ENCODE assay signal across 9 mouse cellular contexts in the genomic region with DNA sequence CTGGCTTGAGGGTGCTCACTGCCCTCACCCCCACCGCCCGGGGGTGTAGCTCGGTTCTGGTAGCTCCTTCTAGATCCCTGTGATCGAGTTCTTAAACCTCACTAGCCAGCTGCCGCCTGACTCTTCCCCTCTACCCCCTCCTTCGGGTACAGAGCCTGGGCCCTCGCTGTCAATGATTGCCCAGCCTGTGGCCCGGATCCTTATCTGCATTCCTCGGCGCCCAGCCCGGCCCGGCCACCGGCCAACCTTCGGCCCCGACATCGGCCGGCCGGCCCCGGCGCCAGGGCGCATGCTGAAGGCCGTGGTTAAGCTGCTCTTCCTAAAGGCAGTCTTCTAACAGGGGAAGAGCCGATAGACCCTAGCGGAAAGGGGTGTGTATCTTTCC. TPM values are rescaled to one million over a fixed set of nuclear protein-coding genes. Genes with fewer than 3 reads are reported as not detected.
DNase-seq lines count a peak whose midpoint lies in the region; ATAC-seq and TF ChIP-seq lines count a peak whose summit lies in the region.
"Had no signal": no experiment of that assay in that cellular context is flagged by ENCODE, and none has a peak within 500 bp of the region (broad histone marks: within the 10 kb centered on the region; RNA-seq: fewer than 3 reads in every experiment).

No protein-coding gene starts in this region.

- peak; percentile 28 for DNase-seq in limb, embryonic 11.5 days (ENCODE audit: low spot score)
- no peak for DNase-seq in limb, embryonic 10.5 days (ENCODE audit: low spot score)
- no peak for DNase-seq in heart, postnatal 0 days (ENCODE audit: low spot score)
- DNase-seq in kidney, postnatal 36 days: peak; percentile 93 to 95
- no peak for DNase-seq in midbrain, postnatal 0 days (ENCODE audit: low spot score)
- no peak for DNase-seq in thymus, postnatal 25 days
- DNase-seq in spleen, postnatal 4 days (ENCODE audit: low spot score in 2 of 2): no peak

- ATAC-seq in limb, embryonic 11.5 days (ENCODE audit: insufficient number of reproducible peaks, low FRiP score, low TSS enrichment, low read depth): no peak
- ATAC-seq in heart, postnatal 0 days (ENCODE audit: insufficient read depth, low read depth): peak; percentile 40
- no peak for ATAC-seq in midbrain, postnatal 0 days (ENCODE audit: low FRiP score)
- no peak for ATAC-seq in megakaryocyte progenitor cell, adult 5-6 weeks (replicated peaks; ENCODE audit: poor library complexity)

- no peak overlapping the region for H3K9ac ChIP-seq in limb, embryonic 11.5 days (ENCODE audit: low read length)
- H3K9ac ChIP-seq in heart, postnatal 0 days (replicated peaks; ENCODE audit: low read depth, low read length): no peak overlapping the region
- H3K9ac ChIP-seq in midbrain, postnatal 0 days (replicated peaks; ENCODE audit: low read length, poor library complexity, severe bottlenecking): no peak overlapping the region

- no peak overlapping the region for H3K4me3 ChIP-seq in limb, embryonic 11.5 days (ENCODE audit: low read depth, low read length)
- H3K4me3 ChIP-seq in limb, embryonic 10.5 days: no peak overlapping the region
- H3K4me3 ChIP-seq in heart, postnatal 0 days (ENCODE audit: low read depth, low read length): peak overlapping the region; percentile 42
- H3K4me3 ChIP-seq in midbrain, postnatal 0 days (ENCODE audit: low read depth, low read length): no peak overlapping the region

- H3K27me3 ChIP-seq in limb, embryonic 11.5 days (ENCODE audit: control insufficient read depth, insufficient read depth, low read length): peaks cover 83% of the 10 kb centered on the region
- H3K27me3 ChIP-seq in limb, embryonic 10.5 days (ENCODE audit: low read depth, poor library complexity, severe bottlenecking): peaks cover 99% of the 10 kb centered on the region
- peaks cover 97% of the 10 kb centered on the region for H3K27me3 ChIP-seq in heart, postnatal 0 days (ENCODE audit: control insufficient read depth, insufficient read depth, low read length)
- H3K27me3 ChIP-seq in midbrain, postnatal 0 days (ENCODE audit: insufficient read depth, low read length): peaks cover 78% of the 10 kb centered on the region

- no peak overlapping the region for H3K4me2 ChIP-seq in limb, embryonic 11.5 days (ENCODE audit: low read depth, severe bottlenecking)
- H3K4me2 ChIP-seq in heart, postnatal 0 days (ENCODE audit: low read depth, low read length): peak overlapping the region; percentile 7
- H3K4me2 ChIP-seq in midbrain, postnatal 0 days (ENCODE audit: low read depth, low read length, poor library complexity, severe bottlenecking): peak overlapping the region; percentile 51; the same call in 1 of the 2 replicates

- no peak overlapping the region for H3K27ac ChIP-seq in limb, embryonic 11.5 days (replicated peaks; ENCODE audit: low read depth, low read length)
- H3K27ac ChIP-seq in limb, embryonic 10.5 days: no peak overlapping the region
- H3K27ac ChIP-seq in heart, postnatal 0 days (ENCODE audit: low read depth): no peak overlapping the region
- H3K27ac ChIP-seq in midbrain, postnatal 0 days (ENCODE audit: low read depth, low read length): no peak overlapping the region

- no peak for TF ChIP-seq CTCF in heart, postnatal 0 days (IDR thresholded peaks at IDR 0.05; ENCODE audit: low read depth)
- no peak for TF ChIP-seq CTCF in midbrain, postnatal 0 days (IDR thresholded peaks at IDR 0.05)

- TF ChIP-seq EP300 in heart, postnatal 0 days (IDR thresholded peaks at IDR 0.05; ENCODE audit: low read depth): no peak

- peaks cover 9% of the 10 kb centered on the region for H3K4me1 ChIP-seq in limb, embryonic 11.5 days (ENCODE audit: control insufficient read depth, insufficient read depth, low read length)
- H3K4me1 ChIP-seq in limb, embryonic 10.5 days: peaks cover 38% of the 10 kb centered on the region
- H3K4me1 ChIP-seq in heart, postnatal 0 days (ENCODE audit: control insufficient read depth, insufficient read depth): 0 out of 2 replicates have a peak, but pooled peaks cover 5% of the 10 kb centered on the region
- H3K4me1 ChIP-seq in midbrain, postnatal 0 days (ENCODE audit: insufficient read depth, low read length): peaks cover 19% of the 10 kb centered on the region; the same call in 1 of the 2 replicates

- H3K36me3 ChIP-seq in limb, embryonic 11.5 days (ENCODE audit: control insufficient read depth, insufficient read depth, low read length): no peaks in the 10 kb centered on the region
- no peaks in the 10 kb centered on the region for H3K36me3 ChIP-seq in limb, embryonic 10.5 days
- no peaks in the 10 kb centered on the region for H3K36me3 ChIP-seq in heart, postnatal 0 days (replicated peaks; ENCODE audit: control insufficient read depth, insufficient read depth, low read length)
- H3K36me3 ChIP-seq in midbrain, postnatal 0 days (ENCODE audit: insufficient read depth, low read length): no peaks in the 10 kb centered on the region

- no peaks in the 10 kb centered on the region; the same call in 1 of the 2 replicates for H3K9me3 ChIP-seq in limb, embryonic 11.5 days (ENCODE audit: control insufficient read depth, low read length)
- no peaks in the 10 kb centered on the region for H3K9me3 ChIP-seq in limb, embryonic 10.5 days (replicated peaks)
- no peaks in the 10 kb centered on the region for H3K9me3 ChIP-seq in heart, postnatal 0 days (replicated peaks; ENCODE audit: control insufficient read depth, low read length)
- no peaks in the 10 kb centered on the region for H3K9me3 ChIP-seq in midbrain, postnatal 0 days (ENCODE audit: low read length)

- 2% methylated on average over 24 of the region's 24 CpGs for WGBS in limb, embryonic 11.5 days
- 5% methylated on average over 24 of the region's 24 CpGs for WGBS in limb, embryonic 10.5 days
- 2% methylated on average over 24 of the region's 24 CpGs for WGBS in heart, postnatal 0 days
- WGBS in midbrain, postnatal 0 days: 5% methylated on average over 24 of the region's 24 CpGs

RNA-seq across cellular contexts. Expression of gene Ihh, which starts 1.8 kb away (rescaled TPM):
- 0.27 and 0.61 TPM in 2 replicates for polyA plus RNA-seq in limb, embryonic 11.5 days (2014; fragmentation: Nextera tagmentation; extraction: Ambion mirVana)
- polyA plus RNA-seq in limb, embryonic 10.5 days (2016; fragmentation: Nextera tagmentation; extraction: Ambion mirVana): 0.08 and 0.11 TPM in 2 replicates
- 0.35 TPM in 1 of 2 replicates, not detected in the other for total RNA-seq in heart, postnatal 0 days (2014; rRNA removed; ENCODE audit: low replicate concordance)
- polyA plus RNA-seq in heart, postnatal 0 days (2015; fragmentation: Nextera tagmentation; extraction: Ambion mirVana): 0.05 TPM in 2 replicates
- total RNA-seq in midbrain, postnatal 0 days (2014; rRNA removed): 0.16 and 1.2 TPM in 2 replicates
- 0.21 TPM in 2 replicates for polyA plus RNA-seq in midbrain, postnatal 0 days (2015; fragmentation: Nextera tagmentation; extraction: Ambion mirVana)
- 0.07 TPM in 1 of 2 replicates, not detected in the other for total RNA-seq in megakaryocyte progenitor cell, adult 5-6 weeks (2015)
- total RNA-seq in megakaryocyte progenitor cell, adult 5-6 weeks (2017): not detected in 2 replicates

RNA-seq across cellular contexts. Expression of gene Cfap65, which starts 14.3 kb away (rescaled TPM):
- polyA plus RNA-seq in limb, embryonic 11.5 days (2014; fragmentation: Nextera tagmentation; extraction: Ambion mirVana): not detected in 2 replicates
- not detected in 2 replicates for polyA plus RNA-seq in limb, embryonic 10.5 days (2016; fragmentation: Nextera tagmentation; extraction: Ambion mirVana)
- total RNA-seq in heart, postnatal 0 days (2014; rRNA removed; ENCODE audit: low replicate concordance): 0.04 TPM in 1 of 2 replicates, not detected in the other
- 0.05 TPM in 1 of 2 replicates, not detected in the other for polyA plus RNA-seq in heart, postnatal 0 days (2015; fragmentation: Nextera tagmentation; extraction: Ambion mirVana)
- total RNA-seq in midbrain, postnatal 0 days (2014; rRNA removed): 4.0 and 4.1 TPM in 2 replicates
- 0.94 and 1.5 TPM in 2 replicates for polyA plus RNA-seq in midbrain, postnatal 0 days (2015; fragmentation: Nextera tagmentation; extraction: Ambion mirVana)
- not detected in 2 replicates for total RNA-seq in megakaryocyte progenitor cell, adult 5-6 weeks (2015)
- not detected in 2 replicates for total RNA-seq in megakaryocyte progenitor cell, adult 5-6 weeks (2017)
- total RNA-seq: MEL had no signal

RNA-seq across cellular contexts. Expression of gene Cryba2, which starts 56.7 kb away (rescaled TPM):
- polyA plus RNA-seq in limb, embryonic 11.5 days (2014; fragmentation: Nextera tagmentation; extraction: Ambion mirVana): not detected in 2 replicates
- polyA plus RNA-seq in limb, embryonic 10.5 days (2016; fragmentation: Nextera tagmentation; extraction: Ambion mirVana): not detected in 2 replicates
- total RNA-seq in heart, postnatal 0 days (2014; rRNA removed; ENCODE audit: low replicate concordance): not detected in 2 replicates
- not detected in 2 replicates for polyA plus RNA-seq in heart, postnatal 0 days (2015; fragmentation: Nextera tagmentation; extraction: Ambion mirVana)
- total RNA-seq in midbrain, postnatal 0 days (2014; rRNA removed): not detected in 2 replicates
- polyA plus RNA-seq in midbrain, postnatal 0 days (2015; fragmentation: Nextera tagmentation; extraction: Ambion mirVana): 0.49 and 0.80 TPM in 2 replicates
- not detected in 2 replicates for total RNA-seq in megakaryocyte progenitor cell, adult 5-6 weeks (2015)
- total RNA-seq in megakaryocyte progenitor cell, adult 5-6 weeks (2017): not detected in 2 replicates
- total RNA-seq: MEL had no signal

Comparison
In these comparisons a context has a peak if more than half of its experiments do, and no peak if none do; other contexts are left out.
1. DNase-seq: peak in limb, embryonic 11.5 days (single experiment) and kidney, postnatal 36 days (2 of 2); none in limb, embryonic 10.5 days (single experiment), heart, postnatal 0 days (single experiment), midbrain, postnatal 0 days (single experiment), thymus, postnatal 25 days (single experiment) and spleen, postnatal 4 days (0 of 2).